Mouse (Mus musculus) spleen, adult 2 months (tissue): Measurements from ENCODE around the gene Gm525.

Source experiments
- CTCF ChIP-seq: fragments of 200-500 bp; IDR thresholded peaks from 2 replicates; pipeline ENCODE4 v1.5.1; 2011; ENCODE audit warnings: mild to moderate bottlenecking, inconsistent platforms; ENCODE audit not compliant: insufficient read depth, insufficient read length, insufficient replicate concordance; ENCODE audit errors: extremely low read depth
- POLR2A ChIP-seq: fragments of 200-500 bp; IDR thresholded peaks from 2 replicates; pipeline ENCODE4 v1.6.1; 2011; ENCODE audit warnings: low read depth, low read length, inconsistent platforms

DNA sequence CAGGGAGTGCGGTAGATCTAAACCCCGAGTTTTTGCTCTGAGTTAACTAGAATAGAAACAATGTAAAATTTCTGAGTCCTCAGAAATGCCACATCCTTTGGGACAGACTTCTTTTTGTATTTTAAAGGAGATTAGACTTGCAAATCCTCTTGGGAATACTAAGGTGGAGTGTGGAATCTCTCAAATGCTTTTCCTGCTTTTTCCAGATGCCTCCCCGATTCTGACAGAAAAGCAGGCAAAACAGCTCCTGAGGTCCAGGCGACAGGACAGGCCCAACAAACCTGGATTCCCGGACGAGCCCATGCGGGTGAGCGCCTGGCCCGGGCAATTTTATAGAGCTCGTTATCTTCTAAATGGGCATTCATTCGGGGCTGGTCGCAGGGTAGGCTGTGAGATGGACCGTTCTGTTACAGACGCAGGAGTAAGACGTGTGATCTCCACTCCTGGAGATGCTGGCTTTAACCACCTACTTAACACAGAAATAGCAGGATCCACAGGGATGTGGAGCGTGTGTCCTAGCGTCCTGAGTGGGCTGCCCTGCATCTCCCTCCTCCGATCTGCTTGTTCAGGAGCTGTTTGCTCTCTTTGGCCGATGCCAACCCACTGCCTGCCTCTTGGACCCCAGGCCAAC lies 1.3 kb downstream of the Gm525 start:
- TF ChIP-seq POLR2A (no peak), CTCF (no peak)
